Mouse (Mus musculus) cortical plate, adult 2 months (tissue): ENCODE results near the gene Nhlrc4. TPM values are rescaled to one million over a fixed set of nuclear protein-coding genes. Genes with fewer than 3 reads are reported as not detected.

Experiments
- H3K27ac ChIP-seq: fragments of 200-500 bp; 2 replicates; pipeline ENCODE4 v1.5.1; 2012; ENCODE audit warnings: low read length, control low read depth, inconsistent platforms; ENCODE audit not compliant: insufficient read depth
- H3K4me1 ChIP-seq: fragments of 200-500 bp; 2 replicates; pipeline ENCODE4 v1.6.1; 2011; ENCODE audit warnings: low read length; ENCODE audit not compliant: control insufficient read depth, insufficient read depth
- H3K4me3 ChIP-seq: fragments of 200-500 bp; 2 replicates; pipeline ENCODE4 v1.5.1; 2011; ENCODE audit warnings: mild to moderate bottlenecking, low read length, control low read depth; ENCODE audit not compliant: insufficient read depth
- CTCF ChIP-seq: fragments of 200-500 bp; IDR thresholded peaks from 2 replicates; pipeline ENCODE4 v1.5.1; 2011; ENCODE audit warnings: mild to moderate bottlenecking, control low read depth, low read length; ENCODE audit not compliant: insufficient read depth; ENCODE audit errors: extremely low read depth
- POLR2A ChIP-seq: fragments of 200-500 bp; IDR thresholded peaks from 2 replicates; pipeline ENCODE4 v1.6.1; 2011; ENCODE audit warnings: mild to moderate bottlenecking, low read length, control low read depth; ENCODE audit not compliant: insufficient read depth; ENCODE audit errors: extremely low read depth
- polyA plus RNA-seq: library from polyadenylated mRNA; depleted of rRNA; stranded (reverse); fragments of >200 nt; gene quantifications from 2 replicates; pipeline ENCODE4 v1.2.3, GENCODE M21; 2012

The Nhlrc4 gene
- polyA plus RNA-seq, 1 experiment: 1.9 TPM

DNA sequence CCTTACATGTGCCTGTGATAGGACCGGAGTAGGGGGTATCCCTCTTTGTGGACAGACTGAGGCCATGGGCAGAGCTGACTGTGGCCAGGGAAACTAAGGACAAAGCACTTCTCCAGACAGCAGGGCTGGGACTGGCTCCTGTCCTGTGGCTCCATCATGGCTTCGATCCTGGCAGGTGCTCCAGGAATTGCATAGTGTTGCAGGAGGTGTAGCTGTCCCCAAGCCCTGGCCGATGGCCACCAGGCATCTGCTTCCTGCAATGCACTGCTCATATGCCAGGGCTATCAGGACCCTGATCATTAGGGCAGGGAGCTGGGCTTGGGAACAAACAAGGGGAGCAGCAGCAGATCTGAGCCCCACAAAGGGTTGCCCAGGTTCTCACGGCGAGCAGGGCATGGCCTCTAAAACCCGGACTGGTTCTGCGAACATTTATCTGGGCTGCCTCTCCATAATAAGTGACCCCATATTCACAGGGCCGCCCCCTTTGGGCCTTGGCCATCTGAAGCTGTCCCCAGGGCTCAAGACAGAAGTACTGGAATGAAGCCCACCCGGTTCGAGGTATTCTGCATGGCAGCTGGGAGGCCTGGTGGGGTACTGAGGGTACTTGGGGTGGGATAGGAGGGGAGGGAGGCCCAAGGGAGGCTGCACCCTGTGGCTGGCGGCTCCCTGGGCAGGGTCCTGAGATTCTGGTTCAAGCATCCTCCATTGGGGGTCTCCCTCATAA is 14.2 kb upstream of the Nhlrc4 start:
- no peaks in the 10 kb centered on the region for H3K4me1 ChIP-seq
- no peak overlapping the region for H3K4me3 ChIP-seq
- no peak overlapping the region for H3K27ac ChIP-seq
- no peak for TF ChIP-seq CTCF
- TF ChIP-seq POLR2A: no peak

DNA sequence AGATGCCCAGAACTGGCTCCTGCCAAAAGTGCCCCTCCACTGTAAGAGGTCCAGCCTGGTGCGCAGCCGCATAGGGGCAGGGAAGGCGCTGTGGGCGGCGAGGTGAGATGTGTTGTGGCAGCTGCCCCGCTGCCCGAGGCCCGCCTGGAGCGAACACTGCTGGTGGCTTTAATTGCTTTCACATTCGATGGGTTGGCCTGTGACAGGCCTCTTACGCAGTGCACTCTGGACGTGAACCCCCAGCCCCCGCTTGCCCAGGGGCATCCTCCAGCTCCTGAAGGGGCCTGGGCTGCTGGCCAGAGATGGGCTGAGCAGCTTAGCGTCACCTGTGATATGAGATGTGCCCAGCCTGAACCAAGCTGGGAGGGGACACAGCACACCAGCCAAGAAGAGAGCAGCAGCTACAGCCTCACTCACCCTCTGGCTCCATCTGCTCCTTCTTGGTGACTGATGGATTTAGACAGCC is 12.9 kb upstream of the Nhlrc4 start:
- Histone ChIP-seq H3K27ac (no peak overlapping the region), H3K4me3 (no peak overlapping the region), H3K4me1 (no peaks in the 10 kb centered on the region)
- TF ChIP-seq POLR2A (no peak), CTCF (no peak)

DNA sequence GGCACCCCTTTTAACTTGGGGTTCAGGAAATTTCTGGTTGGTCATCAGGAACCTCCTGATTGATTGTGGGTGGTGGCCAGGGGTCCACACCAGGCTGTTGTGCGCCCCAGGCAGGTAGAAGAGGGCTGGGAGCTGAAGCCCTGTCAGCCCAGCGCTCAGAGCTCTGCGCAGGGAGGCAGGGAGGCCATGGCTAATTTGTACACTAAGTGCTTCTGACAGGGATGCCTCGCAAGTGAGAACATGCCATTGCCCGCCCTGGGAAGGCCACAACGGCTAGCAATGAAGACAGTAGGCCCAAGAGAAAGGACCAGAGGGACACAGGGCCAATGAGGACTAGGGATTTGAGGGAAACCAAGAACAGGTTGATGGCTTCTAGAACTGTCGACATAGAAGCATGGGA is 11.9 kb upstream of the Nhlrc4 start:
- TF ChIP-seq POLR2A (no peak), CTCF (no peak)
- no peaks in the 10 kb centered on the region for H3K4me1 ChIP-seq
- no peak overlapping the region for H3K27ac ChIP-seq
- H3K4me3 ChIP-seq: no peak overlapping the region

DNA sequence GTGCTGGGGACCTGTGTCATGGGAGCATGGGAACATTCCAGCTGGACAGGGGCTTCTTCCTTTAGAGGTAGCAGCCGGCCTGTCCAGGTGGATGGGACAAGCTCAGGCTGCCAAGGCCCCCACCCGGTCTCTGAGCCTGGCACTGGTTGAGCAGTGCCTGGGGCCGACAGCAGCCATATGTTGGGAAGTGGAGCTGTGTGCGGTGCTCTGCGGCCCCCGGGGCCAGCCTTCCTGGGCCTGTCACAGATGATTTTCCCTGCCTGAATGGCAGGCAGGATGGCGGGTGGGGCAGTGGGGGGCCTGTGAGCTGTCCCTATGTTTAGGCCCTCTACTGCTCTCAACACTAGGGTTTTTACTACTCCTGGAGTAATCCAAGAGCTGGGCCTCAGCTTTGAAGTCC is 11.4 kb upstream of the Nhlrc4 start:
- TF ChIP-seq CTCF: no peak
- TF ChIP-seq POLR2A: no peak
- H3K27ac ChIP-seq: no peak overlapping the region
- H3K4me3 ChIP-seq: no peak overlapping the region
- no peaks in the 10 kb centered on the region for H3K4me1 ChIP-seq

DNA sequence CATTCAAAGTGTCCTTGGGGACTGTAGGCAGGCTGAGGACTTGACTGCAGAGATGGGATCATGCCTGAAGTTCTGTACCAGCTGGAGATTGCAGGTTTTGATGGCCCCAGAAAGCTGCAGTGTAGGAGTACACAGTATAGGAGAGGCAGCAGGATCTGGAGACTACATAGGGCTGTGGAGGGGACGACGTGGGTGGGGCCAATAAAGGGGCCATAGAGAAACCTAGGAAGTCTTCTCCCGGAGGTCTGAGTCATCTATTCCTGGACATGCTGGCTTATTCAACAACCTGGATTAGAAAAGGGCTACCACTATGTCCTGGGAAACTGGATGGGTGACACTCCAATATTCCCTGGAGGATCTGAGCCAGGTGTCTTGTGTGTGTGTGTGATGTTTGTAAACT is 11.0 kb upstream of the Nhlrc4 start:
- H3K4me1 ChIP-seq: no peaks in the 10 kb centered on the region
- H3K27ac ChIP-seq: no peak overlapping the region
- no peak overlapping the region for H3K4me3 ChIP-seq
- TF ChIP-seq CTCF: no peak
- TF ChIP-seq POLR2A: no peak

DNA sequence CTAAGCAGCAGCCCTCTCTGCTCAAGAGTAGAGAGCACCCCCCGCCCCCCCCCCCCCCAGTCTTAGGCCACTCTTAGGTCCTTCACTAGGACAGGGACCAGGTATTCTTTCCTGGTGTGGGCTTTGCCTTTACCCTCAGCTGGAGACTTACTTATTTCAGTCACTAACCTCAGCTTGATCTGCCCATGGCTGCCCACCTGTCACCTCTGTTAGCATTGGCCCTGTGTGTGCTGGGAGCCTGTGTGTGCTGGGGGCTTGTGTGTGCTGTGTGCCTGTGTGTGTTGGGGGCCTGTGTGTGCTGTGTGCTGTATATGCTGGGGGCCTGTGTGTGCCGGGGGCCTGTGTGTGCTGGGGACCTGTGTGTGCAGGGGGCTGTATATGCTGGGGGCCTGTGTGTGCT is 9.9 kb upstream of the Nhlrc4 start:
- no peak overlapping the region for H3K4me3 ChIP-seq
- TF ChIP-seq POLR2A (no peak), CTCF (no peak)
- H3K27ac ChIP-seq: no peak overlapping the region
- no peaks in the 10 kb centered on the region for H3K4me1 ChIP-seq

DNA sequence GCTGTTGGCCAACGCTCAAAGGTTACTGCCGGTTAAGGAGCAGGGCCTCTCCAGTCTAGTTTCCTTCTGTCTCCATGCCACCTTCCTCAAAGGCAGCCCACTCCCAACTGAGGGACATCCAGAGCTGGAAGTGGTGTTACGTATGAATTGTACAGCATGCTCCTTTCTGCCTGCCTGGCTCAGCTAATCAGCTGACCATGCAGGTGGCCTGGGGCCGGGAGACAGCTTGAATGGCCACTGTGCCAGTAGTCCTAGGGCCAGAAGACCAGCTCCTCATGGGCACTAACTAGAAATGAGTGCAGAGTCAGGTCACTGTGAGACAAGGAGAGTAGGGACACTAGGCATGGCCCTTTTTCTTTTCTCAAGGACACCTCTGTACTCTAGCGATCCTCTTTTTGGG is 8.4 kb upstream of the Nhlrc4 start:
- TF ChIP-seq CTCF (no peak), POLR2A (no peak)
- H3K27ac ChIP-seq: no peak overlapping the region
- H3K4me1 ChIP-seq: no peaks in the 10 kb centered on the region
- H3K4me3 ChIP-seq: no peak overlapping the region

DNA sequence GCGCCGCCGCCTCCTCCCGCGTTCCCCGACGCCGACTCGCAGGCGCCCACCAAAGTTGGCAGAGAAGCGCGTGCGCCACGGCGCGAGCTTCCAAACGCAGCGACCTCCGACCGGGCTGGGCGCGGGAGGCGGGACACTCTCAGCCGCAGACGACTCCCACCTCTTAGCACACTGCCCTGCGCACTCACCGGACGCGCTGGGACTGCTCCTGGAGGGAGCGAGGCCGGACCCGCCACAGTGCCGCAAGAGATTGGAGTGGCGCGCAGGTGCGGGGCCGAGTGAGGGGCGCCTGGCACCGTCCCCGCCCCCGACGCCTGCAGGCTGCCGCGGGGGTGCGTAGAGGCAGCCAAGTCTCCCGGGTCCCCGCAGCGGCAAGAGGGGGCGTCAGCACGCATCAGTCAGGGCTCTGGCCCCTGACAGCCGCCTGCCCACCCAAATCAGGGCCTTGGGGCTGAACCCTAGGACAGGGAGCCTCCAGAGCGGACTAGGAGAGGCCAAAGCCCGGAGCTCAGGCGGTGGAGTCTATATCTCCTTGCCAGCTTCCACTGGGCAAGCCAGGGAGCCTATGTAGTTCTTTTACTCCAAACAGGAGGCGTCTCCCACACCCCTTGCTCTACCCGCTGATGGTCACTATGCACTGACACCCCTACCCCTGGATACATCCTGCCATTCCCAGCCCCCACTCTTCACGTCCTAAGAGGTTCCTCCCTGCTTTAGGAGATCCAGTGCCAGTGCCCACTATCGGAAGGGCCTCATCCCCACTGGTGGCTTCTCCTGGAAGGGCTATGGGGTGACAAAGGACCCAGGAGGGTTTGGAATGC is 7.3 kb upstream of the Nhlrc4 start, which contains the start of gene A930017K11Rik:
Gene A930017K11Rik, minus strand, starts transcription at position 763 of the 821 bp plus-strand sequence.
- Histone ChIP-seq H3K4me1 (no peaks in the 10 kb centered on the region), H3K27ac (no peak within 1 kb of the TSS; the same call in 1 of the 2 replicates)
- TF ChIP-seq CTCF (no peak), POLR2A (no peak)

DNA sequence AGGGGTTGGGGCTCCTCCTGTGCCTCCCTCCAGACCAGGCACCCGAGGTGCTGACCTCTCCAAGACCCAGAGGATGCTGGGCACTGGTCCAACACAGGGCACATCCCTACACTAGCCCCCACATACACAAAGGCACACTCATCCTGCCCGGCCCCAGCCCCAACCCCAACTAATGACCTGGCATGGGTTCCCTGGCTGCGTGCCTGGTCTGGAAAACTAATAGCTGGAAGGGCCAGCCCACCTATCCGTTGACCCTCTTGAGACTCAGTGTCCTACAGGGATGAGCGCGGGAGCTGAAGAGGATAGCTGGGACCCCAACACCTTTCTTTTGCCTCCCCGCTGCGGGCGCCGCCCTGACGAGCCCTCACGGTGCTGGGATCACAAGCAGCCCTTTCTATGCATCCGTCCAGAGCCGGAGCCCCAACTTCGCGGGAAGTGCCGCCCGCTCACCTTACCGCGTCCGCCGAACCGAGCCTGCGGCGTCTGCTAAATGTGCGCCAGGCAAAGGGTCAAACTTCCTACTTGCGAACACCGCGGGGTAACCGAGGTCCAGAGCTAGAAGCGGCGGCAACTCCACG is 6.6 kb upstream of the Nhlrc4 start:
- Histone ChIP-seq H3K27ac (no peak overlapping the region; the same call in 1 of the 2 replicates), H3K4me3 (peak overlapping the region; percentile 19; the same call in 1 of the 2 replicates), H3K4me1 (no peaks in the 10 kb centered on the region)
- TF ChIP-seq CTCF (no peak), POLR2A (no peak)

More for the DNA sequence above, 7.3 kb upstream of the Nhlrc4 start, which contains the start of gene A930017K11Rik:
- peak within 1 kb of the TSS; percentile 19; the same call in 1 of the 2 replicates for H3K4me3 ChIP-seq
